Mouse (Mus musculus) bone marrow, adult 2 months (tissue): ENCODE measurements around the gene Clip4.

ENCODE experiments used
- CTCF ChIP-seq: fragments of 200-500 bp; IDR thresholded peaks from 2 replicates; pipeline ENCODE4 v1.5.1; 2011; ENCODE audit warnings: low read length, control low read depth; ENCODE audit not compliant: control insufficient read depth, insufficient read depth
- POLR2A ChIP-seq: fragments of 200-500 bp; IDR thresholded peaks from 2 replicates; pipeline ENCODE4 v1.6.1; 2011; ENCODE audit warnings: low read depth, mild to moderate bottlenecking, control low read depth, low read length, borderline replicate concordance; ENCODE audit not compliant: control insufficient read depth

- no peak for TF ChIP-seq POLR2A
- peak; percentile 66 for TF ChIP-seq CTCF
Observed at GRCm38 (mm10) chr17:71872976-71873375, 104.7 kb downstream of the Clip4 start.
